Mouse (Mus musculus): ENCODE data around the gene Tnr. TPM values are rescaled to one million over a fixed set of nuclear protein-coding genes. Genes with fewer than 3 reads are reported as not detected.

Gene Tnr
- total and polyA plus RNA-seq, 3 experiments: 0.01 TPM; not detected in 2

GRCm38 (mm10) chr1:159629822-159630589, 106.4 kb downstream of the Tnr start:
- DNase-seq (ENCODE audit: low read depth, low spot score): no peak
- no peak for TF ChIP-seq POLR2AphosphoS2 (IDR thresholded peaks at IDR 0.05; ENCODE audit: low read length)
- no peak for TF ChIP-seq GABPA (IDR thresholded peaks at IDR 0.05; ENCODE audit: low read depth, low read length)
- no peak for TF ChIP-seq RCOR1 (IDR thresholded peaks at IDR 0.05; ENCODE audit: low read depth, low read length)
- no peak for TF ChIP-seq KAT2A (conservative IDR thresholded peaks at IDR 0.05; ENCODE audit: low read depth, low read length)
- TF ChIP-seq ETS1 (IDR thresholded peaks at IDR 0.05; ENCODE audit: low read depth, low read length): no peak
- TF ChIP-seq POLR2A (IDR thresholded peaks at IDR 0.05; ENCODE audit: control insufficient read depth in 1 of 2, insufficient read depth in 1 of 2, low read depth in 1 of 2, low read length in 2 of 2, poor library complexity in 1 of 2): no peak
- no peak for TF ChIP-seq MXI1 (IDR thresholded peaks at IDR 0.05; ENCODE audit: low read depth, low read length)
- no peak for TF ChIP-seq E2F4 (IDR thresholded peaks at IDR 0.05; ENCODE audit: borderline replicate concordance, low read depth, low read length)
- no peak for TF ChIP-seq EP300 (IDR thresholded peaks at IDR 0.05; ENCODE audit: low read depth in 1 of 2, low read length in 2 of 2)
- no peak for TF ChIP-seq CHD1 (IDR thresholded peaks at IDR 0.05; ENCODE audit: low read depth, low read length)
- no peak for TF ChIP-seq TAL1 (IDR thresholded peaks at IDR 0.05; ENCODE audit: low read length)
- TF ChIP-seq UBTF (IDR thresholded peaks at IDR 0.05; ENCODE audit: borderline replicate concordance, insufficient read depth, low read depth, low read length): no peak
- TF ChIP-seq RAD21 (IDR thresholded peaks at IDR 0.05; ENCODE audit: low read depth, low read length): no peak
- TF ChIP-seq JUND (IDR thresholded peaks at IDR 0.05; ENCODE audit: low read depth, low read length): no peak
- TF ChIP-seq HCFC1 (IDR thresholded peaks at IDR 0.05; ENCODE audit: low read depth, low read length): no peak
- no peak for TF ChIP-seq MEF2A (IDR thresholded peaks at IDR 0.05; ENCODE audit: extremely low read depth, insufficient replicate concordance, low read depth, low read length, poor library complexity, severe bottlenecking)
- Histone ChIP-seq H3K9me3 (replicated peaks; ENCODE audit: insufficient read depth, low read length) (no peaks in the 10 kb centered on the region), H3K4me3 (ENCODE audit: control insufficient read depth in 1 of 2, insufficient read depth in 1 of 2, low read depth in 2 of 2, low read length in 2 of 2) (no peak overlapping the region), H3K4me1 (ENCODE audit: control insufficient read depth in 1 of 2, insufficient read depth in 2 of 2, low read length in 2 of 2) (no peaks in the 10 kb centered on the region), H3K27me3 (ENCODE audit: control insufficient read depth in 1 of 2, insufficient read depth in 2 of 2, low read length in 2 of 2) (no peaks in the 10 kb centered on the region), H3K79me2 (ENCODE audit: control insufficient read depth, insufficient read depth, low read length, poor library complexity) (no peaks in the 10 kb centered on the region), H3K36me3 (ENCODE audit: control insufficient read depth in 1 of 2, insufficient read depth in 2 of 2, low read length in 2 of 2) (no peaks in the 10 kb centered on the region), H3K9ac (ENCODE audit: control insufficient read depth, low read depth, low read length, poor library complexity, severe bottlenecking) (no peak overlapping the region), H3K27ac (ENCODE audit: control insufficient read depth, low read depth, low read length) (no peak overlapping the region)

GRCm38 (mm10) chr1:159632558-159632957, 109.0 kb downstream of the Tnr start:
- DNase-seq (ENCODE audit: low read depth, low spot score): no peak
- Histone ChIP-seq H3K9ac (ENCODE audit: control insufficient read depth, low read depth, low read length, poor library complexity, severe bottlenecking) (no peak overlapping the region), H3K9me3 (replicated peaks; ENCODE audit: insufficient read depth, low read length) (no peaks in the 10 kb centered on the region), H3K27me3 (ENCODE audit: control insufficient read depth in 1 of 2, insufficient read depth in 2 of 2, low read length in 2 of 2) (no peaks in the 10 kb centered on the region), H3K4me3 (ENCODE audit: control insufficient read depth in 1 of 2, insufficient read depth in 1 of 2, low read depth in 2 of 2, low read length in 2 of 2) (no peak overlapping the region), H3K4me1 (ENCODE audit: control insufficient read depth in 1 of 2, insufficient read depth in 2 of 2, low read length in 2 of 2) (no peaks in the 10 kb centered on the region), H3K27ac (ENCODE audit: control insufficient read depth, low read depth, low read length) (no peak overlapping the region), H3K79me2 (ENCODE audit: control insufficient read depth, insufficient read depth, low read length, poor library complexity) (no peaks in the 10 kb centered on the region), H3K36me3 (ENCODE audit: control insufficient read depth in 1 of 2, insufficient read depth in 2 of 2, low read length in 2 of 2) (no peaks in the 10 kb centered on the region)
- no peak for TF ChIP-seq TAL1 (IDR thresholded peaks at IDR 0.05; ENCODE audit: low read length)
- no peak for TF ChIP-seq UBTF (IDR thresholded peaks at IDR 0.05; ENCODE audit: borderline replicate concordance, insufficient read depth, low read depth, low read length)
- no peak for TF ChIP-seq CTCF (IDR thresholded peaks at IDR 0.05 in 2 of 3, conservative IDR thresholded peaks at IDR 0.05 in 1 of 3; ENCODE audit: control insufficient read depth in 1 of 3, insufficient read depth in 1 of 3, low read depth in 2 of 3, low read length in 3 of 3, poor library complexity in 1 of 3, severe bottlenecking in 1 of 3)
- no peak for TF ChIP-seq SIN3A (IDR thresholded peaks at IDR 0.05; ENCODE audit: low read length)
- TF ChIP-seq ZKSCAN1 (IDR thresholded peaks at IDR 0.05; ENCODE audit: low read depth, low read length): no peak
- TF ChIP-seq HCFC1 (IDR thresholded peaks at IDR 0.05; ENCODE audit: low read depth, low read length): no peak
- TF ChIP-seq MAZ (IDR thresholded peaks at IDR 0.05; ENCODE audit: low read depth, low read length): no peak
